Comparison of ENCODE assay signal across 8 mouse cellular contexts in the genomic region with DNA sequence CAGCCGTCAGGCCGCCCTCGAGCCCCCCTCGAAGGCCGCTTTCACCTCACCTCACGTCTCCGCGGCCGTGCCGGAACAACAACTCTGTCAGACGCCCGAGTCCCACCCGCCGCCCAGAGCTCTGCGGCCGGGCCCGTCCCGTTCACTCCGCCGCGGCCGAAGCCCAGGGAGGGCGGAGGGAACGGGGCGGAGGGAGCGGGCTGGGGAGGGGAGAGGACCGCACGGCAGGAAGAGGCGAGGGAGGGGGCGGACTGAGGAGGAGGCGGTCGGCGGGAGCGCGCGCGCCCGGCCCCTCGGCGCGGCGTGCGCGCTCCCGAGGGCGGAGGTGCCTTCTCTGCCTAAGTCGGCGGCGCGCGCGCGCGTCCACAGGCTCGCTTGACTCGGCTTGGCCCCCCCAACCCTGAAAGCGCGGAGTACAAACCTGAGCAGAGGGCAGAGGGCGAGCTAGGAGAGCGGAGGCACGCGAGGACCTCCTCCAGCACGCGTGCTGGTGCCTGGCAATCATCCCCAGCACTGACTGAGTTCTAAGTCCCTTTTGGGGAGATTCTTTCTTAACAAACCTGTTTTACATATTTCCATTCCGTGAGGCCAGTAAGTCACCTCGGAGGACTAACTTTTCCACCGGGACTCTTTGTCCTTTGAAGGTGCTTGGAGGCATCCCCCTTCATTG. TPM values are rescaled to one million over a fixed set of nuclear protein-coding genes. Genes with fewer than 3 reads are reported as not detected.
A peak's percentile ranks its signal among the peaks of the same experiment; 100 is the strongest.
DNase-seq lines count a peak whose midpoint lies in the region; ATAC-seq and TF ChIP-seq lines count a peak whose summit lies in the region.

A gene (minus strand): TSS at position 526 of the 670 bp plus-strand sequence.

- peak within 1 kb of the TSS; percentile 75 for H3K4me3 ChIP-seq in ES-Bruce4 (ENCODE audit: low read depth, low read length)
- H3K4me3 ChIP-seq in forebrain, embryonic 14.5 days (ENCODE audit: low read depth, low read length) = peak within 1 kb of the TSS; percentile 94
- H3K4me3 ChIP-seq in lung, adult 2 months (replicated peaks; ENCODE audit: extremely low read depth, low read depth, low read length) = peak within 1 kb of the TSS; percentile 74

- no peak for TF ChIP-seq EP300 in ES-Bruce4 (IDR thresholded peaks at IDR 0.05; ENCODE audit: insufficient read depth, low read depth, low read length)

- peak; percentile 94 for DNase-seq in forebrain, embryonic 14.5 days (ENCODE audit: low spot score)
- peak; percentile 75 for DNase-seq in heart, postnatal 25 days (ENCODE audit: low spot score)
- DNase-seq in layer of hippocampus, adult 18-20 months (ENCODE audit: low spot score in 2 of 2) = peak; percentile 42 to 82
- peak; percentile 69 for DNase-seq in lung, adult 2 months
- peak; percentile 77 to 84 for DNase-seq in thymus, adult 18-20 months

- intact Hi-C loops in heart, postnatal 25 days (cut with DNase I) = loop anchor here (5.0 to 10.0 kb wide), 4 partner anchors 51 to 578 kb away; a partner anchor contains a TSS

- no peak for TF ChIP-seq CTCF in ES-Bruce4 (IDR thresholded peaks at IDR 0.05; ENCODE audit: low read depth, low read length)
- TF ChIP-seq CTCF in lung, adult 2 months (IDR thresholded peaks at IDR 0.05; ENCODE audit: insufficient read depth, low read length) = no peak

- TF ChIP-seq POLR2A in ES-Bruce4 (IDR thresholded peaks at IDR 0.05; ENCODE audit: insufficient read depth, low read length) = no peak
- TF ChIP-seq POLR2A in lung, adult 2 months (IDR thresholded peaks at IDR 0.05; ENCODE audit: borderline replicate concordance, extremely low read depth, low read depth, low read length) = peak; percentile 52; the same call in 1 of the 2 replicates

- H3K27me3 ChIP-seq in ES-Bruce4 (ENCODE audit: control insufficient read depth, insufficient read depth, low read length, poor library complexity, severe bottlenecking) = peaks cover 1% of the 10 kb centered on the region; the same call in 1 of the 2 replicates
- no peaks in the 10 kb centered on the region for H3K27me3 ChIP-seq in forebrain, embryonic 14.5 days (replicated peaks; ENCODE audit: control insufficient read depth, insufficient read depth, low read length)

- no peaks in the 10 kb centered on the region for H3K9me3 ChIP-seq in ES-Bruce4 (replicated peaks; ENCODE audit: control insufficient read depth, insufficient read depth, low read length, poor library complexity, severe bottlenecking)
- H3K9me3 ChIP-seq in forebrain, embryonic 14.5 days (replicated peaks; ENCODE audit: control insufficient read depth, low read length) = peaks cover 2% of the 10 kb centered on the region; the same call in 1 of the 2 replicates

- no peak within 1 kb of the TSS for H3K27ac ChIP-seq in ES-Bruce4 (ENCODE audit: insufficient read depth, low read length)
- peak within 1 kb of the TSS; percentile 44; the same call in 1 of the 2 replicates for H3K27ac ChIP-seq in forebrain, embryonic 14.5 days (ENCODE audit: low read depth, low read length)

- H3K4me2 ChIP-seq in forebrain, embryonic 14.5 days (ENCODE audit: low read length) = peak within 1 kb of the TSS; percentile 98

- peak; percentile 88 for ATAC-seq in cerebellum, adult (ENCODE audit: insufficient number of reproducible peaks, low FRiP score, low TSS enrichment)
- peak; percentile 97 for ATAC-seq in forebrain, embryonic 14.5 days
- peak; percentile 87 for ATAC-seq in neutrophil, adult 5-6 weeks (ENCODE audit: extremely low read depth, insufficient number of reproducible peaks, low FRiP score, poor library complexity, severe bottlenecking)

- no peaks in the 10 kb centered on the region for H3K4me1 ChIP-seq in ES-Bruce4 (ENCODE audit: control insufficient read depth, insufficient read depth, low read length)
- peaks cover 7% of the 10 kb centered on the region; the same call in 1 of the 2 replicates for H3K4me1 ChIP-seq in forebrain, embryonic 14.5 days (ENCODE audit: control insufficient read depth, insufficient read depth, low read length)
- H3K4me1 ChIP-seq in lung, adult 2 months (ENCODE audit: control insufficient read depth, insufficient read depth, low read length) = no peaks in the 10 kb centered on the region; the same call in 1 of the 2 replicates

- H3K9ac ChIP-seq in ES-Bruce4 (ENCODE audit: low read depth, poor library complexity, severe bottlenecking) = peak within 1 kb of the TSS; percentile 90
- H3K9ac ChIP-seq in forebrain, embryonic 14.5 days (ENCODE audit: low read length) = peak within 1 kb of the TSS; percentile 89

- under 1% methylated on average over 49 of the region's 67 CpGs for WGBS in forebrain, embryonic 14.5 days
- 1% methylated on average over 60 of the region's 67 CpGs for whole genome bisulfite sequencing in lung, adult 2 months

- H3K36me3 ChIP-seq in ES-Bruce4 (ENCODE audit: control insufficient read depth, insufficient read depth, low read length, poor library complexity, severe bottlenecking) = no peaks in the 10 kb centered on the region
- no peaks in the 10 kb centered on the region for H3K36me3 ChIP-seq in forebrain, embryonic 14.5 days (ENCODE audit: control insufficient read depth, insufficient read depth, low read length)

RNA-seq across cellular contexts. Expression of the gene that starts here (rescaled TPM):
- 29.8 and 37.1 TPM in 2 replicates for polyA plus RNA-seq in ES-Bruce4 (2011; ENCODE audit: insufficient read depth, insufficient read length, low read depth, missing spikeins)
- 25.6 and 35.8 TPM in 2 replicates for polyA plus RNA-seq in forebrain, embryonic 14.5 days (2014; fragmentation: Nextera tagmentation; extraction: Ambion mirVana)
- 10 to 100 TPM; 73.7 to 84.1 TPM for total RNA-seq in heart, postnatal 25 days (2021)
- total RNA-seq in layer of hippocampus, adult 18-20 months (2021) = 100 to 1,000 TPM; 240 to 249 TPM
- 15.7 and 25.6 TPM in 2 replicates for polyA plus RNA-seq in lung, adult 2 months (2012; rRNA removed)
- 435 and 436 TPM in 2 replicates for total RNA-seq in neutrophil, adult 5-6 weeks (2017)
